Mouse (Mus musculus) lung, postnatal 0 days (tissue): ENCODE measurements around the gene Cysrt1.

ENCODE experiments used
- CTCF ChIP-seq: IDR thresholded peaks from 2 replicates; pipeline ENCODE4 v1.5.1; 2016; ENCODE audit warnings: antibody characterized with exemption, mild to moderate bottlenecking
- EP300 ChIP-seq: IDR thresholded peaks from 2 replicates; pipeline ENCODE4 v1.6.1; 2016; ENCODE audit warnings: antibody characterized with exemption, mild to moderate bottlenecking, control low read depth

- TF ChIP-seq CTCF (no peak), EP300 (no peak)
These were observed 46.8 kb downstream of the Cysrt1 start for GRCm38 (mm10) chr2:25195211-25196156.
